Mouse (Mus musculus): ENCODE results near the gene Depdc7. TPM values are rescaled to one million over a fixed set of nuclear protein-coding genes. Genes with fewer than 3 reads are reported as not detected.

Gene Depdc7
- total RNA-seq, 1 experiment, result 12.1 TPM

GRCm38 (mm10) chr2:104763134-104763703, 20.5 kb upstream of the Depdc7 start:
- no peak overlapping the region for H3K9ac ChIP-seq (ENCODE audit: insufficient read depth, low read depth, low read length, poor library complexity, severe bottlenecking)
- no peak overlapping the region for H3K27ac ChIP-seq (ENCODE audit: insufficient read depth, low read depth, low read length, poor library complexity, severe bottlenecking)
- no peak overlapping the region for H3K4me3 ChIP-seq (ENCODE audit: insufficient read depth in 1 of 2, low read depth in 1 of 2, low read length in 2 of 2, poor library complexity in 1 of 2, severe bottlenecking in 1 of 2)
- no peaks in the 10 kb centered on the region for H3K9me3 ChIP-seq (ENCODE audit: control insufficient read depth, insufficient read depth, low read depth, low read length)
- TF ChIP-seq MAFK (IDR thresholded peaks at IDR 0.05; ENCODE audit: insufficient read depth, low read depth, low read length) (no peak), CHD2 (IDR thresholded peaks at IDR 0.05; ENCODE audit: low read depth, low read length) (no peak), HCFC1 (IDR thresholded peaks at IDR 0.05; ENCODE audit: borderline replicate concordance, insufficient read depth, low read length) (no peak), ZNF384 (IDR thresholded peaks at IDR 0.05; ENCODE audit: low read depth, low read length) (no peak), ZC3H11A (IDR thresholded peaks at IDR 0.05; ENCODE audit: borderline replicate concordance, low read depth, low read length) (no peak)
- no peaks in the 10 kb centered on the region; the same call in 1 of the 2 replicates for H3K36me3 ChIP-seq (ENCODE audit: control insufficient read depth, insufficient read depth, low read length, poor library complexity, severe bottlenecking)
- no peaks in the 10 kb centered on the region for H3K4me1 ChIP-seq (ENCODE audit: control insufficient read depth in 2 of 2, insufficient read depth in 2 of 2, low read length in 2 of 2, poor library complexity in 1 of 2)
- no peak for DNase-seq (ENCODE audit: low read depth, low spot score)
- in situ Hi-C loops (cut with MboI; ENCODE audit: low sequenced_read_pairs in 2 of 2, unreplicated experiment in 2 of 2), result no loop called here

- TF ChIP-seq ZC3H11A (IDR thresholded peaks at IDR 0.05; ENCODE audit: borderline replicate concordance, low read depth, low read length), result peak; percentile 70; the same call in 1 of the 2 replicates
- no peak for TF ChIP-seq MAFK (IDR thresholded peaks at IDR 0.05; ENCODE audit: insufficient read depth, low read depth, low read length)
- DNase-seq (ENCODE audit: low read depth, low spot score), result no peak
- in situ Hi-C loops (cut with MboI; ENCODE audit: low sequenced_read_pairs in 2 of 2, unreplicated experiment in 2 of 2), result no loop called here
- Histone ChIP-seq H3K4me1 (ENCODE audit: control insufficient read depth in 2 of 2, insufficient read depth in 2 of 2, low read length in 2 of 2, poor library complexity in 1 of 2) (no peaks in the 10 kb centered on the region), H3K36me3 (ENCODE audit: control insufficient read depth, insufficient read depth, low read length, poor library complexity, severe bottlenecking) (no peaks in the 10 kb centered on the region), H3K9me3 (ENCODE audit: control insufficient read depth, insufficient read depth, low read depth, low read length) (no peaks in the 10 kb centered on the region), H3K9ac (ENCODE audit: insufficient read depth, low read depth, low read length, poor library complexity, severe bottlenecking) (no peak overlapping the region), H3K27ac (ENCODE audit: insufficient read depth, low read depth, low read length, poor library complexity, severe bottlenecking) (no peak overlapping the region), H3K4me3 (ENCODE audit: insufficient read depth in 1 of 2, low read depth in 1 of 2, low read length in 2 of 2, poor library complexity in 1 of 2, severe bottlenecking in 1 of 2) (no peak overlapping the region)
Observed at GRCm38 (mm10) chr2:104750611-104751010, 7.9 kb upstream of the Depdc7 start.

- H3K4me1 ChIP-seq (ENCODE audit: control insufficient read depth in 2 of 2, insufficient read depth in 2 of 2, low read length in 2 of 2, poor library complexity in 1 of 2), result peaks cover 0 to 3% of the 10 kb centered on the region in 2 experiments; a peak in 2 of 4 replicates
- no peak overlapping the region for H3K27ac ChIP-seq (ENCODE audit: insufficient read depth, low read depth, low read length, poor library complexity, severe bottlenecking)
- in situ Hi-C loops (cut with MboI; ENCODE audit: low sequenced_read_pairs in 2 of 2, unreplicated experiment in 2 of 2), result no loop called here
- no peak for DNase-seq (ENCODE audit: low read depth, low spot score)
- H3K36me3 ChIP-seq (ENCODE audit: control insufficient read depth, insufficient read depth, low read length, poor library complexity, severe bottlenecking), result no peaks in the 10 kb centered on the region
- H3K4me3 ChIP-seq (ENCODE audit: insufficient read depth in 1 of 2, low read depth in 1 of 2, low read length in 2 of 2, poor library complexity in 1 of 2, severe bottlenecking in 1 of 2), result no peak overlapping the region
- TF ChIP-seq ZC3H11A (IDR thresholded peaks at IDR 0.05; ENCODE audit: borderline replicate concordance, low read depth, low read length), result no peak
- TF ChIP-seq HCFC1 (IDR thresholded peaks at IDR 0.05; ENCODE audit: borderline replicate concordance, insufficient read depth, low read length), result no peak
- TF ChIP-seq CHD2 (IDR thresholded peaks at IDR 0.05; ENCODE audit: low read depth, low read length), result no peak
- TF ChIP-seq MAFK (IDR thresholded peaks at IDR 0.05; ENCODE audit: insufficient read depth, low read depth, low read length), result no peak
- TF ChIP-seq ZNF384 (IDR thresholded peaks at IDR 0.05; ENCODE audit: low read depth, low read length), result no peak
- H3K9ac ChIP-seq (ENCODE audit: insufficient read depth, low read depth, low read length, poor library complexity, severe bottlenecking), result no peak overlapping the region
- H3K9me3 ChIP-seq (ENCODE audit: control insufficient read depth, insufficient read depth, low read depth, low read length), result no peaks in the 10 kb centered on the region
Observed at GRCm38 (mm10) chr2:104748652-104749183, 6.0 kb upstream of the Depdc7 start.

GRCm38 (mm10) chr2:104746251-104746650, 3.6 kb upstream of the Depdc7 start:
- no peaks in the 10 kb centered on the region for H3K36me3 ChIP-seq (ENCODE audit: control insufficient read depth, insufficient read depth, low read length, poor library complexity, severe bottlenecking)
- in situ Hi-C loops (cut with MboI; ENCODE audit: low sequenced_read_pairs in 2 of 2, unreplicated experiment in 2 of 2), result no loop called here
- TF ChIP-seq HCFC1 (IDR thresholded peaks at IDR 0.05; ENCODE audit: borderline replicate concordance, insufficient read depth, low read length) (no peak), MAFK (IDR thresholded peaks at IDR 0.05; ENCODE audit: insufficient read depth, low read depth, low read length) (no peak), ZC3H11A (IDR thresholded peaks at IDR 0.05; ENCODE audit: borderline replicate concordance, low read depth, low read length) (no peak), ZNF384 (IDR thresholded peaks at IDR 0.05; ENCODE audit: low read depth, low read length) (no peak), CHD2 (IDR thresholded peaks at IDR 0.05; ENCODE audit: low read depth, low read length) (no peak)

More at GRCm38 (mm10) chr2:104746251-104746650, 3.6 kb upstream of the Depdc7 start:
- Histone ChIP-seq H3K27ac (ENCODE audit: insufficient read depth, low read depth, low read length, poor library complexity, severe bottlenecking) (no peak overlapping the region), H3K4me3 (ENCODE audit: insufficient read depth in 1 of 2, low read depth in 1 of 2, low read length in 2 of 2, poor library complexity in 1 of 2, severe bottlenecking in 1 of 2) (peak overlapping the region in 1 of 2 experiments; percentile 49; a peak in 3 of 4 replicates), H3K9me3 (ENCODE audit: control insufficient read depth, insufficient read depth, low read depth, low read length) (no peaks in the 10 kb centered on the region), H3K9ac (ENCODE audit: insufficient read depth, low read depth, low read length, poor library complexity, severe bottlenecking) (no peak overlapping the region), H3K4me1 (ENCODE audit: control insufficient read depth in 2 of 2, insufficient read depth in 2 of 2, low read length in 2 of 2, poor library complexity in 1 of 2) (peaks cover 0 to 4% of the 10 kb centered on the region in 2 experiments; a peak in 2 of 4 replicates)
- DNase-seq (ENCODE audit: low read depth, low spot score), result peak; percentile 86

Data from ES-E14 (cell line).